Mouse (Mus musculus) embryonic facial prominence, embryonic 13.5 days (tissue): ENCODE measurements around the gene Mgat5. TPM values are rescaled to one million over a fixed set of nuclear protein-coding genes. Genes with fewer than 3 reads are reported as not detected.

Experiments
- ATAC-seq: fragments of 200-750 bp; cut with Nextera tagmentation; 2 replicates; pipeline ENCODE4 v1.8.0; 2017; ENCODE audit warnings: low read depth; ENCODE audit not compliant: insufficient number of reproducible peaks, insufficient read depth, low FRiP score, low TSS enrichment
- H3K27ac ChIP-seq: fragments of 300-500 bp; sonication (generic); 2 replicates; pipeline ENCODE4 v1.5.1; 2015; ENCODE audit warnings: moderate library complexity, mild to moderate bottlenecking, inconsistent platforms
- H3K27me3 ChIP-seq: fragments of 300-500 bp; sonication (generic); 2 replicates; pipeline ENCODE4 v1.6.1; 2015; ENCODE audit warnings: mild to moderate bottlenecking, inconsistent platforms
- H3K36me3 ChIP-seq: fragments of 300-500 bp; sonication (generic); 2 replicates; pipeline ENCODE4 v1.6.1; 2015; ENCODE audit warnings: mild to moderate bottlenecking, inconsistent platforms
- H3K4me1 ChIP-seq: fragments of 300-500 bp; sonication (generic); 2 replicates; pipeline ENCODE4 v1.6.1; 2015; ENCODE audit warnings: inconsistent platforms
- H3K4me2 ChIP-seq: fragments of 300-500 bp; sonication (generic); 2 replicates; pipeline ENCODE4 v1.6.1; 2015; ENCODE audit warnings: moderate library complexity, mild to moderate bottlenecking, inconsistent platforms
- H3K4me3 ChIP-seq: fragments of 300-500 bp; sonication (generic); 2 replicates; pipeline ENCODE4 v1.5.1; 2015; ENCODE audit warnings: mild to moderate bottlenecking, inconsistent platforms
- H3K9ac ChIP-seq: fragments of 300-500 bp; sonication (generic); 2 replicates; pipeline ENCODE4 v1.6.1; 2015; ENCODE audit warnings: mild to moderate bottlenecking, inconsistent platforms
- H3K9me3 ChIP-seq: fragments of 300-500 bp; sonication (generic); 2 replicates; pipeline ENCODE4 v1.6.1; 2016; ENCODE audit warnings: inconsistent platforms
- WGBS: fragments of 180-500 bp; shearing (Covaris S2); methylation state at CpG from one replicate; pipeline ENCODE4 v1.1.7; 2015; ENCODE audit warnings: mixed read lengths; 5-methylcytosine and 5-hydroxymethylcytosine counted together
- polyA plus RNA-seq: library from polyadenylated mRNA; unstranded; fragments of >200 nt; fragmentation: Nextera tagmentation; extraction: Ambion mirVana; gene quantifications from 2 replicates; pipeline ENCODE4 v1.2.1, GENCODE M21; 2015

Mgat5 gene
- polyA plus RNA-seq, 1 experiment from 2014 or later = 7.0 TPM

- Histone ChIP-seq H3K4me1 (peaks cover 20% of the 10 kb centered on the region), H3K27ac (no peak overlapping the region), H3K27me3 (no peaks in the 10 kb centered on the region), H3K9me3 (no peaks in the 10 kb centered on the region), H3K4me2 (no peak overlapping the region), H3K4me3 (no peak overlapping the region), H3K36me3 (no peaks in the 10 kb centered on the region), H3K9ac (no peak overlapping the region)
- WGBS = 81% methylated on average over 4 of the region's 4 CpGs
- no peak for ATAC-seq
Observed at GRCm38 (mm10) chr1:127219161-127219560, 14.3 kb downstream of the Mgat5 start.

GRCm38 (mm10) chr1:127219621-127220020, 14.8 kb downstream of the Mgat5 start:
- Histone ChIP-seq H3K4me1 (peaks cover 25% of the 10 kb centered on the region), H3K4me2 (no peak overlapping the region), H3K27ac (no peak overlapping the region), H3K4me3 (no peak overlapping the region), H3K9ac (no peak overlapping the region), H3K36me3 (no peaks in the 10 kb centered on the region), H3K27me3 (no peaks in the 10 kb centered on the region), H3K9me3 (no peaks in the 10 kb centered on the region)
- WGBS = 79% methylated on average over 4 of the region's 4 CpGs
- no peak for ATAC-seq

GRCm38 (mm10) chr1:127221998-127222736, 17.4 kb downstream of the Mgat5 start:
- no peak overlapping the region for H3K4me3 ChIP-seq
- 90% methylated on average over 8 of the region's 8 CpGs for whole genome bisulfite sequencing
- H3K27ac ChIP-seq = no peak overlapping the region
- no peak overlapping the region for H3K9ac ChIP-seq
- no peaks in the 10 kb centered on the region for H3K27me3 ChIP-seq
- peaks cover 15% of the 10 kb centered on the region for H3K4me1 ChIP-seq
- no peaks in the 10 kb centered on the region for H3K36me3 ChIP-seq
- ATAC-seq = no peak
- H3K9me3 ChIP-seq = no peaks in the 10 kb centered on the region
- H3K4me2 ChIP-seq = no peak overlapping the region

DNA sequence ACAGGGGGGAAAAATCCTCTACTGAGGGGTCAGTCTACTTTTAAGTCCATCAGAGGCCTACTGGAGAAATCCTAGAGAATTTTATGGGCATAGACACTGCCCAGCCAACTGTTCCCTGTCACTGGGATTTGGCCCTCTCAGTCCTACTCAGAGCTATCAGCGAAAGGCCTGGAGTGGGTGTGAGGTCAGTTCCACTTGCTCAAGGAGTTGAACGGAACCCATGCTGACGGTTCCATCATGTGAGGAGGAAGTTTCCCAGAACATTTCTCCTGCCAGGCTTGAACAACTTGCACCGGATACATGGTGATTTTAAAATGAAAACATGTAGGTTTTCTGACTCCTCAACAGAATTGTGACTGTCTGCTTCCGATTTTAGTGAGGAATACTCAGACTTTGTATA, 20.2 kb downstream of the Mgat5 start:
- Histone ChIP-seq H3K36me3 (no peaks in the 10 kb centered on the region), H3K4me1 (peaks cover 6% of the 10 kb centered on the region; the same call in 1 of the 2 replicates), H3K27ac (no peak overlapping the region), H3K27me3 (no peaks in the 10 kb centered on the region), H3K9ac (no peak overlapping the region), H3K9me3 (no peaks in the 10 kb centered on the region), H3K4me3 (no peak overlapping the region), H3K4me2 (no peak overlapping the region)
- whole genome bisulfite sequencing = 82% methylated on average over 5 of the region's 5 CpGs
- no peak for ATAC-seq

GRCm38 (mm10) chr1:127229011-127229410, 24.2 kb downstream of the Mgat5 start:
- no peaks in the 10 kb centered on the region for H3K27me3 ChIP-seq

DNA sequence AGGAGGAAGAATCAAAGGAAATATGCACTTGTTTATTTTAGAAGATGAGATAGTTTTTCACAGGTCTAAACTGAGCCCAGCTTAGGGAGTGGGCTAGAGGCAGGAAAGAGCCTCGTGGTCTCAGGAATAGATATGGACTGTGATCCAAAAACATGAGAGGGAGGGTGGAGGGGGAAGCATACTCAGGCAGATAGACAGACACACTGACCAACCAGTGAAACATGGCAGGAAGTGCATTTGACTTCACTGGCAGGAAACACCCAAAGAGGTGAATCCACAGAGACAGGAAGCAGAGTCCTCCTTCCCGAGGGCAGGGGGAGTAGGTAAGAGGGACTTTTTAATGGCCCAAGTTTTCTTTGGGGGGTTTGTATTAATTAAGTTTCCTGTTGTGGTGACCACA, 25.7 kb downstream of the Mgat5 start:
- Histone ChIP-seq H3K9me3 (no peaks in the 10 kb centered on the region), H3K36me3 (no peaks in the 10 kb centered on the region), H3K4me2 (no peak overlapping the region), H3K9ac (no peak overlapping the region), H3K27me3 (no peaks in the 10 kb centered on the region), H3K27ac (no peak overlapping the region), H3K4me3 (no peak overlapping the region), H3K4me1 (0 out of 2 replicates have a peak, but pooled peaks cover 3% of the 10 kb centered on the region)
- ATAC-seq = no peak
- 53% methylated on average over 2 of the region's 2 CpGs for WGBS

More at GRCm38 (mm10) chr1:127229011-127229410, 24.2 kb downstream of the Mgat5 start:
- H3K36me3 ChIP-seq = no peaks in the 10 kb centered on the region
- no peak overlapping the region for H3K27ac ChIP-seq
- no peak overlapping the region for H3K9ac ChIP-seq
- peaks cover 6% of the 10 kb centered on the region; the same call in 1 of the 2 replicates for H3K4me1 ChIP-seq
- 77% methylated on average over 2 of the region's 2 CpGs for WGBS
- H3K4me2 ChIP-seq = no peak overlapping the region
- ATAC-seq = no peak
- no peaks in the 10 kb centered on the region for H3K9me3 ChIP-seq
- no peak overlapping the region for H3K4me3 ChIP-seq

GRCm38 (mm10) chr1:127233191-127233651, 28.4 kb downstream of the Mgat5 start:
- no peaks in the 10 kb centered on the region for H3K36me3 ChIP-seq
- H3K27me3 ChIP-seq = no peaks in the 10 kb centered on the region
- no peak for ATAC-seq
- no peak overlapping the region for H3K4me3 ChIP-seq
- no peak overlapping the region for H3K4me2 ChIP-seq
- H3K4me1 ChIP-seq = peaks cover 10% of the 10 kb centered on the region; the same call in 1 of the 2 replicates
- no peak overlapping the region for H3K9ac ChIP-seq
- no peaks in the 10 kb centered on the region for H3K9me3 ChIP-seq
- 60% methylated on average over 4 of the region's 4 CpGs for WGBS
- H3K27ac ChIP-seq = no peak overlapping the region

- ATAC-seq = no peak
- 73% methylated on average over 4 of the region's 4 CpGs for WGBS
Observed at GRCm38 (mm10) chr1:127235157-127235556, 30.3 kb downstream of the Mgat5 start.

DNA sequence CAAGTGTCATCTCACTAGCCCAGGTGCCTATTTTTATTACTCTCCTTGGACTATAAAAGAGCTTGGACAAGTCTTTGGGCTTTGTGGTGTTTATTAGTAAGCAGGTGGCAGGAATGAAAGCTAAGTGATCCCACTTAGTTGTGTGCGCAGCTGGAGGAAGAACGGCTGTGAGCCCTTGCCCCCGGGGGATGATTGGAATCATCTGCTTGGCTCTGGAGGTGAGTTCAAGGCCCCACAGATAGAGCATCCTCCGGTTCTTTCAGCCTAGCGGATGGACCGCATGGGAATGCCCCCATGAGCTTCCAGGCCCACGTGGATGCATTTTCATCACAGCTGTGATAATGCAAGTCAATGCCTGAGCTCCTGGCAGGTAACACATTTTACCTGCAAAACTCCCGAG, 31.6 kb downstream of the Mgat5 start:
- no peaks in the 10 kb centered on the region for H3K27me3 ChIP-seq
- no peak for ATAC-seq
- no peak overlapping the region for H3K27ac ChIP-seq
- peaks cover 26% of the 10 kb centered on the region for H3K4me1 ChIP-seq
- H3K4me2 ChIP-seq = no peak overlapping the region
- WGBS = 60% methylated on average over 8 of the region's 8 CpGs
- H3K9ac ChIP-seq = no peak overlapping the region
- no peaks in the 10 kb centered on the region for H3K9me3 ChIP-seq
- H3K4me3 ChIP-seq = no peak overlapping the region
- H3K36me3 ChIP-seq = no peaks in the 10 kb centered on the region

More at GRCm38 (mm10) chr1:127235157-127235556, 30.3 kb downstream of the Mgat5 start:
- Histone ChIP-seq H3K27ac (no peak overlapping the region), H3K9me3 (no peaks in the 10 kb centered on the region), H3K4me3 (no peak overlapping the region), H3K4me2 (no peak overlapping the region), H3K36me3 (no peaks in the 10 kb centered on the region), H3K27me3 (no peaks in the 10 kb centered on the region), H3K4me1 (peaks cover 24% of the 10 kb centered on the region), H3K9ac (no peak overlapping the region)

GRCm38 (mm10) chr1:127238871-127239314, 34.1 kb downstream of the Mgat5 start:
- 53% methylated on average over 6 of the region's 6 CpGs for WGBS
- Histone ChIP-seq H3K4me3 (no peak overlapping the region), H3K27me3 (no peaks in the 10 kb centered on the region), H3K4me1 (peaks cover 26% of the 10 kb centered on the region), H3K36me3 (no peaks in the 10 kb centered on the region), H3K4me2 (no peak overlapping the region), H3K9ac (no peak overlapping the region), H3K9me3 (no peaks in the 10 kb centered on the region), H3K27ac (no peak overlapping the region)
- no peak for ATAC-seq

GRCm38 (mm10) chr1:127239914-127240313, 35.1 kb downstream of the Mgat5 start:
- Histone ChIP-seq H3K9ac (no peak overlapping the region), H3K27me3 (no peaks in the 10 kb centered on the region), H3K36me3 (no peaks in the 10 kb centered on the region), H3K9me3 (no peaks in the 10 kb centered on the region), H3K27ac (no peak overlapping the region; the same call in 1 of the 2 replicates), H3K4me1 (peaks cover 24% of the 10 kb centered on the region), H3K4me2 (no peak overlapping the region), H3K4me3 (no peak overlapping the region)
- WGBS = 20% methylated on average over 6 of the region's 6 CpGs
- no peak for ATAC-seq
